Mouse (Mus musculus): ENCODE measurements around the gene Ddb2. TPM values are rescaled to one million over a fixed set of nuclear protein-coding genes. Genes with fewer than 3 reads are reported as not detected.

Ddb2 gene
- polyA plus RNA-seq, 1 experiment from 2014 or later = 8.4 TPM

Other genes with a start within 250 kb of the Ddb2 start
- 0.57 and 0.94 TPM in 2 replicates for gene Rapsn, start 201.4 kb downstream of the Ddb2 start, polyA plus RNA-seq (2016; fragmentation: Nextera tagmentation; extraction: Ambion mirVana)
- gene Psmc3, start 183.0 kb downstream of the Ddb2 start, polyA plus RNA-seq (2016; fragmentation: Nextera tagmentation; extraction: Ambion mirVana) = 220 and 223 TPM in 2 replicates
- 15.1 and 15.3 TPM in 2 replicates for gene Slc39a13, start 166.6 kb downstream of the Ddb2 start, polyA plus RNA-seq (2016; fragmentation: Nextera tagmentation; extraction: Ambion mirVana)
- 16.8 and 18.5 TPM in 2 replicates for gene Spi1, start 154.6 kb downstream of the Ddb2 start, polyA plus RNA-seq (2016; fragmentation: Nextera tagmentation; extraction: Ambion mirVana)
- 0.23 and 0.39 TPM in 2 replicates for gene Mybpc3, start 118.8 kb downstream of the Ddb2 start, polyA plus RNA-seq (2016; fragmentation: Nextera tagmentation; extraction: Ambion mirVana)
- 12.1 and 13.4 TPM in 2 replicates for gene Madd, start 53.1 kb downstream of the Ddb2 start, polyA plus RNA-seq (2016; fragmentation: Nextera tagmentation; extraction: Ambion mirVana)
- gene Nr1h3, start 34.1 kb downstream of the Ddb2 start, polyA plus RNA-seq (2016; fragmentation: Nextera tagmentation; extraction: Ambion mirVana) = 12.9 and 13.5 TPM in 2 replicates
- 9.6 and 10.3 TPM in 2 replicates for gene Acp2, start 34.1 kb downstream of the Ddb2 start, polyA plus RNA-seq (2016; fragmentation: Nextera tagmentation; extraction: Ambion mirVana)
- gene Pacsin3, start 19.0 kb upstream of the Ddb2 start, polyA plus RNA-seq (2016; fragmentation: Nextera tagmentation; extraction: Ambion mirVana) = 12.3 and 12.4 TPM in 2 replicates
- gene Arfgap2, start 28.0 kb upstream of the Ddb2 start, polyA plus RNA-seq (2016; fragmentation: Nextera tagmentation; extraction: Ambion mirVana) = 80.0 and 82.2 TPM in 2 replicates
- 9.1 and 10.4 TPM in 2 replicates for gene 1110051M20Rik, start 207.7 kb upstream of the Ddb2 start, polyA plus RNA-seq (2016; fragmentation: Nextera tagmentation; extraction: Ambion mirVana)
- 1.0 and 1.2 TPM in 2 replicates for gene Lrp4, start 220.5 kb upstream of the Ddb2 start, polyA plus RNA-seq (2016; fragmentation: Nextera tagmentation; extraction: Ambion mirVana)

Measured in liver, embryonic 12.5 days (tissue).